Mouse (Mus musculus) layer of hippocampus, adult 11-12 months (tissue): ENCODE data around the gene Lurap1.

ENCODE experiments used
- DNase-seq: peaks from one replicate; pipeline ENCODE4 v3.0.0; 2022; ENCODE audit warnings: low spot score

Lurap1 gene

DNA sequence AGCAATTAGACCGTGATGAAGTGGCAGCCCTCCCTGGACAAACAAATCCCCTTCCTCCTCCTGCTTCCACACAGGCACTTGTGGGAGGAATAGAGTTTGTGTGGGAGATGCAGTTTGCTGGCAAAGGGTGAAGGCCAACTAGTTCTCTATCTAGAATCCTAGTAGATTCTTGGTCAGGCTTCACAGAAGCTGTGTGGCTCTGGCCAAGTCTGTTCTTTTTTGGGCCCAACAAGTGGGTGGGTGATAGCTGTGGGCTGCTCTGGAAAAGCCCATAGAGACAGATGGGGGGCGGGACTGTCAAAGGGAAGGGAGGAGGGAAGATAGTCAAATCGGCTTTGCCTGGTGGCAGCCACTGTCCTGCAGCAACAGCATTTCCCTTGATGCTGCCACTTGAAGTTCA lies 9.6 kb upstream of the Lurap1 start:
- peak; percentile 77 for DNase-seq

DNA sequence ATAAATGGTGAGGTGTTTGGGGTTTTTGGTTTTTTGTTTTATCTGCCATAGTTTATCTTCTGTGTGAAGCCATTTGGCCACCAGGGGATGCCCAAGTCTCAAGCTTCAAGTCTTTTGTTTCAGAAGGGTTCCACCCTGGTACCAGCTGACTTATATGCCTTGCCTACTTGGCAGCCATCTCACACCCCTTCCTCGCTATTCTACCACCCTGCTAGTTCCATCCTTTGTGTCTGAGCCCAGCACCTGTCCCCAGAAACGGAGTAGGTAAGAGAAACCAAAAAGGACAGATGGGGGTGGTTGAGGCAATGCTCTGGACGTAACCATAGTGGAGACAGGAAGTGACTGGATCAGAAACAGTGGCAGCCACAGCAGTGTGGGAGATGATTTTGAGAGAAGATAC lies 8.8 kb upstream of the Lurap1 start:
- peak; percentile 55 for DNase-seq

GRCm38 (mm10) chr4:116157882-116158281 lies 6.7 kb upstream of the Lurap1 start:
- DNase-seq: no peak

DNA sequence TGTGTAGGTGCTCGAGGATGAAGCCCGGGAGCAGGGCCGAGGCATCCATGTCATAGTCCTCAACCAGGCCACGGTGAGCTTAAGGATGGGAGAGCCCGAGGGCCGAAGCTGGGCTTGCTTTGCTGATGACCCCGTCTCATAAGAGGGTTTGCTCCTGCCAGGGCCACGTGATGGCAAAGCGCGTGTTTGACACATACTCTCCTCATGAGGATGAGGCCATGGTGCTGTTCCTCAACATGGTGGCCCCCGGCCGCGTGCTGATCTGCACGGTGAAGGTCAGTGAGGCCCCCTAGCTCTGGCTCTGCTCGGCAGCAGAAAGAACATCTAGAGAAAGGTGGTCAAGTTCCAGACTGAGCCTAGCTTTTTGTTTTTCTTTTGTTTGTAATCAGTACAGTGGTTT lies 1.6 kb upstream of the Lurap1 start:
- no peak for DNase-seq

DNA sequence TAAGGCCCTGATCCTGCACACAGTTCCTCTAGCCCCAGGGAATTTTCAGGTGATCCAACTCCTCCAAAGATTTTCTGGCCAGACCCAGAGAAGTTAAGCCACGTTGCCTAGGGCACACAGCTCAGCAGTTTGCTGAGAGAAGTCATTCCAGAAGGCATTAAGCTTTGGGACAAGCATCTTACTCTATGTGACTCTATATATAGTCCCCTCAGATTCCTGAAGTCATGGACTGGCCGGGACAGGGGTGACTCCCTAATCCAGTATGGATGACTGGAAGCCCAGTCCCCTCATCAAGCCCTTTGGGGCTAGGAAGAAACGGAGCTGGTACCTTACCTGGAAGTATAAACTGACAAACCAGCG lies 296 bp downstream of the Lurap1 start:
- DNase-seq: no peak

DNA sequence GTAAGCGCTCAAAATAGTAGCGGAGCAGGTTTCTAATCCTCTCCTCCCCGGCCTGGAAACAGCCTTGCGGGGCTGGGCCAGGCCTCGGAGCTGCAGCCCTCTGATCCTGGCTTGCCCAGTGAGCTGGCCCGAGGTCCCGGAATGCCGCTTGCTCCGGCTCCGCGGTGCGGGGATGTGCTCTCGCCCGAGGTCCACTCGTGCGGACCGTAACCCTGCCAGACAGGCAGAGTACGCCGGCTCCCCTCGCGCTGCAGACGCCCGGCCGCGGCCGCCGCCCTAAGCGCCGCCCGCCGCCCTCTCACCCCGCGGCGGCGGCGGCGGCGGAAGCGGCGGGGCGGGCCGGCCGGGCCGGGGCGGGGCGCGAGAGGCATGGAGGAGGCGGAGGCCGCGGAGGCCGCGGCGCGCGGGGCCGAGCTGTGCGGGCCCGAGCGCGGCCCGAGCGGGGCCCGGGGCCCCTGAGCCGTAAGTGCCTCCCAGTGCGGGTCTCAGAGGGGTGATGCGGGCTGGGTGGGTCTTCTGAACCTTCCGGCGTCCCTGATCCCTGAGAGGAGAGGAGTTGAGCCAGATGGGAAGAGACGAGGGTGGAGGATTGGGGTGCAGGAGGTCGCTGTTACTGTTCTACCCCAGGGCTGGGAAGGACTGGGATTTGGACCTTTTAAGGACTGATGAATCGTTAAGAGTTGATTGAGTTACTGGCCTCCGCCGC lies 829 bp downstream of the Lurap1 start:
- peak; percentile 48 for DNase-seq

DNA sequence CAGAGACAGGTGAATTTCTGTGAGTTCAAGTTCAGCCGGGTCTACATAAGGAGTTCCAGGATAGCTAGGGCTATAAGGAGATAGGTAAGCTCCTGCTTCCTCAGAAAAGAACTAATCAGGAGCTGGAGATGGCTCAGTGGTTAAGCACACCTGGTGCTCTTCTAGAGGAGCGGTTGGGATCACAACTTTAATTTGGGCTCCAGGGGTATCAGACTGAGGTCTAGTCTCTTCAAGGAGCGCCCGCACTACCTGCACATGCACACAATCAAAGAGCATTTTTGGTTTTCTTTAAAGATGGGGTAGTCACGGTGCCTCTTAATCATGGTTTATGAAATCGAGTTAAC lies 1.4 kb downstream of the Lurap1 start:
- DNase-seq: no peak

- DNase-seq: peak; percentile 63
These were observed 7.0 kb downstream of the Lurap1 start for GRCm38 (mm10) chr4:116143891-116144717.

- no peak for DNase-seq
These were observed 7.8 kb downstream of the Lurap1 start for GRCm38 (mm10) chr4:116143317-116143811.

- DNase-seq: no peak
These were observed 8.9 kb downstream of the Lurap1 start for GRCm38 (mm10) chr4:116142269-116142668.

- no peak for DNase-seq
These were observed 9.4 kb downstream of the Lurap1 start for GRCm38 (mm10) chr4:116141736-116142135.

- DNase-seq: no peak
These were observed 10.2 kb downstream of the Lurap1 start for GRCm38 (mm10) chr4:116140801-116141574.

- DNase-seq: no peak
These were observed 13.6 kb downstream of the Lurap1 start for GRCm38 (mm10) chr4:116137421-116137996.

- DNase-seq: no peak
These were observed 16.1 kb downstream of the Lurap1 start for GRCm38 (mm10) chr4:116134990-116135389.

- no peak for DNase-seq
These were observed 18.0 kb downstream of the Lurap1 start for GRCm38 (mm10) chr4:116133126-116133525.

GRCm38 (mm10) chr4:116127956-116128355 lies 23.2 kb downstream of the Lurap1 start:
- no peak for DNase-seq

- DNase-seq: no peak
These were observed 25.2 kb downstream of the Lurap1 start for GRCm38 (mm10) chr4:116125803-116126386.

DNA sequence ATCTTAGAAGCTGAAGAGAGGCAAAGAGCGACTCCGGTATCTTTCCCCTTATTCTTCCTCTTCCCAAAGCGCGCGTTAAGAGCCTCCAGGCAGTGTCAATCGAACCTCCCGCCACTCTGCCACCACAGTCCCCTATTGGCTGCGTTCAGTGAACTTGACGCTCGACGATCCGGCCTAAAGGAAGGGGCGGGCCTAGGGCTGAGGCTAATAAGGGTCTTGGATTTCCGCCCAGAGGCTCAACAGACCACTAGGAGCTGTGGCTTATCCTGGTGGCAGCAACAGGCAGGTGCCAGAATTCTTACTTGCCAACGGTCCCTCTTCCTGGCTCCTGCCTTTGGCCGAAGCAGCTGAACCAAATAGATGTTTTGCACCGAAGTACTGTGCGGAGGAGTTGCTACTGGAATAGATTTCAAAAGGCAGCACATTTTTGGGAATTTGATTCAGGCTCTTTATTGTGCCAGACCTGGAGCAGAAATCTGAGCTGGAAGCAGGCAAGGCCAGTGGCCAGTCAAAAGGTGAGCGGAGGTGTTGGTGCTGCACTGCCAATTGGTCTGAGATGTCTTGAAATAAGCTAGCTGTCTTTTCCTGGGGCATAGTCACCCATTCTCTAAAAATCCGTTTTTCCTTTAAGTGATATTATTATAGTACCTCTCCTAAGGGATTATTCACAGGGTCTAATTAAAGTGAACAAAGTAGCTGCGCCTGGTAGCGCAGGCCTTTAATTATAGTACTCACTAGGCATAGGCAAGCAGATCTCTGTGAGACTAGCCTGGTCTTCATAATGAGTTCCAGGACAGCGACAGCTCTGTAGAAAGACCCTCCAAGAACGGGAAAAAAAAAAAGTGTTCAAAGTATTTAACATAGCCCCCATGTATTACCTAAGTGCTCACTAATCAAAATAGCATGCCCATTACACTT lies 27.3 kb downstream of the Lurap1 start, which contains the start of the genes Rad54l and Pomgnt1:
TSS of gene Rad54l (minus strand) at position 89 of the 918 bp plus-strand sequence.
TSS of gene Pomgnt1 (plus strand) at position 239 of the 918 bp plus-strand sequence.
- peak; percentile 77 for DNase-seq

GRCm38 (mm10) chr4:116122762-116123161 lies 28.4 kb downstream of the Lurap1 start:
- DNase-seq: no peak

DNA sequence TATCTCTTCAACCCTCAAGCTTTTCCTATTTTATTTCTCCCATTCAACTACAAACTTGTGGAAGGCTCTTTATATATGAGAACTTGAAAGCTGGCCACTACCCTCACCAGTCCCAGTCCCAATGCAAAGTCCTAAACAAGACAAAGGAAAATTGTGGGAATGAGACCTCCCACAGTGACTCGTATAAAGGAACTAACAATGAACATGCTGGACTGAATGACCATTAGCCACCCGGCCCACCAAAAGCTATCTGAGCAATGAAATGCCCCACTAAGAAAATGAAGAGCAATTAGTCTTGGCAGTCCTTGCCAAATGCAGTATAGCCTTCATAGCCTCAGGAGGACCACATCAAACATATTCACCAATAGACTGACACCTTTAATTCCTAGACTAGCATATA lies 39.7 kb downstream of the Lurap1 start:
- no peak for DNase-seq

GRCm38 (mm10) chr4:116110695-116111094 lies 40.4 kb downstream of the Lurap1 start:
- DNase-seq: no peak
